Mouse (Mus musculus): Measurements from ENCODE around the gene Zdhhc25. TPM values are rescaled to one million over a fixed set of nuclear protein-coding genes. Genes with fewer than 3 reads are reported as not detected.
A peak's percentile ranks its signal among the peaks of the same experiment; 100 is the strongest.

The Zdhhc25 gene
- total RNA-seq, 2 experiments from 2014 or later = not detected

- ATAC-seq (replicated peaks; ENCODE audit: poor library complexity, severe bottlenecking) = no peak
Measured at GRCm38 (mm10) chr15:88626886-88627488, 26.9 kb downstream of the Zdhhc25 start.

GRCm38 (mm10) chr15:88628801-88629356 lies 28.8 kb downstream of the Zdhhc25 start:
- ATAC-seq (replicated peaks; ENCODE audit: poor library complexity, severe bottlenecking) = no peak

- no peak for ATAC-seq (replicated peaks; ENCODE audit: poor library complexity, severe bottlenecking)
Measured at GRCm38 (mm10) chr15:88635205-88635604, 35.1 kb downstream of the Zdhhc25 start.

- ATAC-seq (replicated peaks; ENCODE audit: poor library complexity, severe bottlenecking) = peak; percentile 66
Measured at GRCm38 (mm10) chr15:88651019-88651418, 50.9 kb downstream of the Zdhhc25 start.

Other genes with a start within 250 kb of the Zdhhc25 start
- gene Brd1, start 133.9 kb downstream of the Zdhhc25 start, total RNA-seq (2014; fragmentation: Nextera tagmentation) = 40.9 and 53.1 TPM in 2 replicates
- 51.7 and 52.5 TPM in 2 replicates for gene Brd1, start 133.9 kb downstream of the Zdhhc25 start, total RNA-seq (2017)
- 62.1 and 73.2 TPM in 2 replicates for gene Zbed4, start 151.4 kb downstream of the Zdhhc25 start, total RNA-seq (2014; fragmentation: Nextera tagmentation)
- 55.0 and 61.0 TPM in 2 replicates for gene Zbed4, start 151.4 kb downstream of the Zdhhc25 start, total RNA-seq (2017)
- 12.9 and 14.2 TPM in 2 replicates for gene Alg12, start 219.0 kb downstream of the Zdhhc25 start, total RNA-seq (2014; fragmentation: Nextera tagmentation)
- 3.5 and 11.6 TPM in 2 replicates for gene Alg12, start 219.0 kb downstream of the Zdhhc25 start, total RNA-seq (2017)
- gene Creld2, start 219.3 kb downstream of the Zdhhc25 start, total RNA-seq (2014; fragmentation: Nextera tagmentation) = 72.9 and 76.0 TPM in 2 replicates
- gene Creld2, start 219.3 kb downstream of the Zdhhc25 start, total RNA-seq (2017) = 138 and 139 TPM in 2 replicates